Mouse (Mus musculus): ENCODE results near the gene Adcy6.

Adcy6 gene

DNA sequence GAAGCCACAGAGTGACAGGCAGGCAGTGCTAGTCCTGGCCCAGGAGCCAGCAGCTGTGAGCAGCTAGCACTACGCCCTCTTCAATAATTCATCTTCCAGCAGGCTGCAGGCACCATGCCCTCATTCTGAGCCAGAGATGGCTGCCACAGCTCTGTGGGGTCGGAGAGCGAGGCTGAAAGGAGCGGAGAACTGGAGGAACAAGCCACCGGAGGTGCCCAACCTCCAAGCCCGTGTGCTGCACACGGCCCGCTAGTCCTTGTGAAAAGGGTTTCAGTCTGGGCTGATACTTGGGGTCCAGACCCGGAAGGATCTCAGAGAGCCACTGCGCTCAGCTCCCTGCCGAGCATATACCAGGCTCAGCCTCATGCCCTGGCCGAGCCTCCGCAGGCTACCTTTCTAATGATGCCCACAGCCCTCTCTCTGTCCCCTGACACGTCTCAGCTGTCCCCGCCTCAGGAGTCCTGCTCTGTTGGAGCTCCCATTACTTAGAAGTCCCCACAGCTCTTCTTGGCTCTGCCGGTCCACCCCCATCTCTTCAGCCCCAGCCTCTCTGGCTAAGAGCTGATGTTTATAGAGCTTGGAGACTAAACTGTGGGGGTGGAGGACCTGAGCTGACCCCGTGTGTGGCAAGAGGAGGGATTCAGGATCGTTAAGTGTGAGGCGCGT, 18.8 kb upstream of the Adcy6 start:
- intact Hi-C loops (cut with DNase I): no loop called here

GRCm38 (mm10) chr15:98626487-98627212, 16.8 kb upstream of the Adcy6 start:
- intact Hi-C loops (cut with DNase I): no loop called here

DNA sequence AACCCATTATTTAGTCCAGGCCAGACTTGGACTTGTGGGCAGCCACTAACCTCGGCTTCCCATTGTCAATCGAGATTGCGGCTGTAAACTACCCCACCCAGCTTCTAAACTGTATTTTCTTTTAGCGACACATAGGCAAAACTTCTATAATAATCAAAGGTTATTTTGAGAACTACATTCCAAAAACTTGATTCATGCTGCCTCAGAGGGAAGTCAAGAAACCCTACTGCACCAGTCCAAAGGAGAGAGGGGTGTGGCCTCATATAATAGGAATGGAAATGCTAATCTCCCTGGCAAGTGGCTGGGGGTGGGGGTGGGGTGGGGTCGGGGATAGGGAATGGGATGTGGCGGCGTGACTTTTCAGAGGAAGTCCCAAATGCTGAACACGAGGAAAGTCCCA, 16.2 kb upstream of the Adcy6 start:
- intact Hi-C loops (cut with DNase I): no loop called here

DNA sequence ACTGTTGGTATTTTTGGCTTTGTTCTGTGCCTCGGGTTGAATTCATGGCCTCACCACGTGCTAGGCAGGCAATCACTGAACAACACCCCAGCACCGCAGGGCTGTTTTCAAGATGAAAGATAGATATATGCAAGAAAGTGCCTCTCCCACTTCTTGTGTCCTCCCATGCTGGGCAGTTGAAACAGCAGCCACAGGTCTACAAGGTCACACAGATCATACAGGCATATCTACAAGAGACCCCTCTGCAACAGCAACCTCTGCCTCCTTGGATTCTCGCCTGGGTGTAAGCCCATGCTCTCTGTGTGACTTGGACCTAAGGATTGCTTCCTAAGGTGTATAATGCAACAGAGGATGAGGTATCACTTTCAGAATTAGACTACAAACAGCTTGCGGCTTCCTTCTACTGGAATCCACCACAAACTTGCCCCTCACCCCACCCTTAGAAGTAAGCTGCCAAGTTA, 13.5 kb upstream of the Adcy6 start:
- intact Hi-C loops (cut with DNase I): no loop called here

GRCm38 (mm10) chr15:98622721-98623120, 12.8 kb upstream of the Adcy6 start:
- intact Hi-C loops (cut with DNase I): no loop called here

DNA sequence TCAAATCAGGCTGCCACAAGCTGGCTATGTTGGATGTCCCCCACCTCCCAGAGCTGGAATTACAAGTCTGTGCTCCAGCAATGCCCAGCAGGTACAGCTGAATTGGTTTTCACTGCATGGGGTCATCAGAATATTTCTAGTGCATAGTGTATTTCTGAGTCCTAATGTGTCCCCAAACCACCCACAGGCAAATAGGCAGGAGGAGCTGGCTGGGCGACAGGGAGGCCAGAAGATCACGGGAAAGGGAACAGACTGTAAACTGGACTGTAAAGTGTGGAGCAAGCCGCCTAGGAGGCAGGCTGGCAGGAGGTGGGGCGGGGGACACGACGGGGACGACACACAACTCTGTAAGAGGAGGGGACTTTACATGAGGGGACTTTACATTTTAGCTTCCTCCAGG, 12.3 kb upstream of the Adcy6 start:
- intact Hi-C loops (cut with DNase I): no loop called here

DNA sequence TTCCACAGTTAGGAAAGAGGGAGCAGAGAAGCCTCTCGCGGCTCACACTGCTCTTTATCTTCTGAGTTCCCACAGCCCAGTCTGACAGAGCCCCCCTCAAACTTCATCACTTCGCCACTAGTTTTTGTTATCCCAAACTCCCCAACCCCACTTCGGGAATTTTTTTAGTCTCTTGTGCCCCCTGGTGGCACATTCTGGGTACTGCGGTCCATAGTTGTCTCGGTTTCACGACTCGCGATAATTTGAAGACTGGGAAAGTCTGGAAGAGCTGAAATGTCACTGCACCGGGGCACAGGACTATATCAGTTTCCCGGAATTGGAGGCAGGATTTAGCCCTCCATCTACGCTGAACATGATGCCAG, 7.3 kb upstream of the Adcy6 start:
- intact Hi-C loops (cut with DNase I): loop anchor here (2.0 kb wide), 1 partner anchor 36 kb away; no protein-coding TSS in a partner anchor

GRCm38 (mm10) chr15:98616362-98617175, 6.7 kb upstream of the Adcy6 start:
- intact Hi-C loops (cut with DNase I): loop anchor here (2.0 kb wide), 1 partner anchor 36 kb away; no protein-coding TSS in a partner anchor

- intact Hi-C loops (cut with DNase I): loop anchor here (2.0 kb wide), 1 partner anchor 35 kb away; no protein-coding TSS in a partner anchor
Measured at GRCm38 (mm10) chr15:98615751-98616150, 5.9 kb upstream of the Adcy6 start.

DNA sequence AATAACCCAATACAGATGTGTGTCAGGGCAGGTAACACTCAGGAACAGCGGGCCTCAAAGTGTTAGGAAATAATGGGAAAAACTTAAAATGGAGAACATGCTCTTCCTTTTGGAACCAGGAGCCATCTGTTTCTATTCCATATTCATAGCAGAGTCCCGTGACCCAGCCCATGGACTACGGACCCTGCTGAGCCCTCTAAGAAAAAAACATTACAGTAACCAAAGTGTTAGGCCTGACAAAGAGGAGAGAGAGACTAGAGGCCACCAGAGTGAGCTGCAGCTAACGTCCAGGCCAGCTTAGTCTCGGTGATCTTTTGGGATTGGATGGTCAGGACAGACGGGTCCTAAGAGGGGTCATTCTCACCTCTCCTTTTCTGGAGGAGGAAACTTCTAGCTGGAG, 5.1 kb upstream of the Adcy6 start:
- intact Hi-C loops (cut with DNase I): no loop called here

DNA sequence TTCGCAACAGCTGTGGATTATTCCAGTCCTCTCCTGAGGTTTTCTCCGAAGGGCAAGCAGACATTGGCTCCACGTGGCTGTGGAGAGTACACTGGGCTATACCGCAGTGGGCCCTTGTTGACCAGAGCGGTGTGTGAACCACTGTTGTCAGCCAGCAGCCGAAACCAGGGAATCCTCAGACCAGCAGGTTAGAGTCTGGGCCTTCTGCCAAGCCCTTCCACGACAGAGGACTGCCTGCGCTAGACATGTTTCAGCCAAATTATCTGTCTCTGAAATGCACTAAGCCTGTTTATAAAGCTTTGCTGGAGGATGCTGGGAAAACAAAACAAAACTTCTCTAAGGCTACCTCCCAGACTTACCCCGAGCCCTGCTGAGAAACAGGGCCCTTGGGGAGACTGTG, 4.7 kb upstream of the Adcy6 start:
- intact Hi-C loops (cut with DNase I): no loop called here

- intact Hi-C loops (cut with DNase I): no loop called here
Measured at GRCm38 (mm10) chr15:98612229-98612628, 2.4 kb upstream of the Adcy6 start.

- intact Hi-C loops (cut with DNase I): no loop called here
Measured at GRCm38 (mm10) chr15:98610131-98610633, 306 bp upstream of the Adcy6 start.

GRCm38 (mm10) chr15:98608784-98609250, 1.1 kb downstream of the Adcy6 start:
- intact Hi-C loops (cut with DNase I): no loop called here

DNA sequence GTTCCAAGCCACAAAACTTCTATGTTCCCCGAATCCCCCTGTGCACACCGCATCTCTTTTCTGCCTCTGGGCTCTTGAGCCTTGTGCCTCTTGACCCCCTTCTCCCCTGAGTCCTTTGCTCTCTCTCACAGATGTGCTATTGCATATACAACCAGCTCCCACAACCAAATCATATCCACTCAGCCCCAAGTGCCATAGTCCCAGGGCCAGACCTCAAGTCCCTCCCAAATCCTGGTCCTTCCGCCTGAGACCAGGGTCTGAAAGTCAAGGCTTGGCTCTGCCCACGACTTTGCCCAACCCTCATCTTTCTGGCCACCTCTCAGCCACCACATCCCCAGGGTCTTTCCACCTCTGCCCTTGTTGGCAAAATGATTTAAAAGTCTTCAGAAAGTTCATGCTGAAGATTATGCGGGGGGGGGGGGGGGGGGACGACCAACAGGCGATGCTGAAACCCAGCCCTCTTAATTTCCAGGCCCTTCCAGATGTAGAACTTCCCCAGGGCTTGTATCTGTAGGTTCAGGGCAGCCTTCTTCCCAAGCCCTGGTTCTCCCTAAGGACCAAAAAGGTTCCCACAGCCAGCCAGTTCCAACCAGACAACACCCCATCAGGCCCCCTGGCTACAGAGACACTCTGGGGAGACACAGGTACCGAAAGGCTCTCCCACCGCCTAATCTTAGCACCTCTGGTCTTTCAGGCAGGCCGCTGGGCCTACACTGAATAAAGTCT, 1.7 kb downstream of the Adcy6 start:
- intact Hi-C loops (cut with DNase I): no loop called here

DNA sequence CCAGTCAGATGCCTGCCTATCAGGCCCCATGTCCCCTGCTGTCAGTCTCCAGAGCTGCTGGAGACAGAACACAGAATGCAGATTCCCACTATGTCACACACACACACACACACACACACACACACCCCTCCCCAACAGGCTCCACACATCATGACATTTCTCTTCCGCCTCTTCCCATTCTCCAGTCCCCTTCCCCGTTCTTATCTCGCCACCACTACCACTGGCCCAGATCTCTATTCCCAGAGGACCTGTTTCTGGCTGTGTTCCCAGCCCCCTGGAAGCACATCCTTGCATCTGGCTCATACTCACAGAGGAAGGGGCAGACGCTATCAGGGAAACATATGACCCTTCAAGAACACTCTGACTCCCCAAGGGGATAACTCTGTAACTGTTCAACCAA, 2.3 kb downstream of the Adcy6 start:
- intact Hi-C loops (cut with DNase I): no loop called here

- intact Hi-C loops (cut with DNase I): no loop called here
Measured at GRCm38 (mm10) chr15:98606739-98607138, 3.1 kb downstream of the Adcy6 start.

GRCm38 (mm10) chr15:98606051-98606536, 3.8 kb downstream of the Adcy6 start:
- intact Hi-C loops (cut with DNase I): no loop called here

DNA sequence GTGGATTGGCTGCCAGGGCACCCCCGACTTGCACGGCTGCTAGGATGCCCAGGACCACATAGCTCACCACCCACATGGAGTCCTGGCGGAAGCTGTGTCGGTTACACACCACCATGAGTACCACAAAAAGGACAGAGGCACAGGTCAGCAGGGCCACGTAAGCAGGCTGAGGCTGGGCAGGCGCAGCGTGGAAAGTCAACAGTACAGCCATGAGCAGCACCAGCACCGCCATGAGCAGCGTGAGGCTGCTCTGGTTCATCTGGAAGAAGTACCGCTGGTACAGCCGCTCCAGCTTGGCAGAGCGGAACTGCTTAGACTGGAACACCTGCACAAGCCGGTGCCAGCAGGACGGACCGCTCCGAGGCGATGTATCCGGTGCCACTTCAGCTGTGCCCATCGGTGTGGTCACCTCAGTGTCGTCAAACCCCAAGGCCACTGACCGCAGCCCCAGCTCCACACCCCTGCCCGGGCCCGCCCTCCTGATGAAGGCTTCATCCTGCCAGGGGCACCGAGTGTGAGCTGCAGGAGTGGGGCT, 5.8 kb downstream of the Adcy6 start:
- intact Hi-C loops (cut with DNase I): no loop called here

DNA sequence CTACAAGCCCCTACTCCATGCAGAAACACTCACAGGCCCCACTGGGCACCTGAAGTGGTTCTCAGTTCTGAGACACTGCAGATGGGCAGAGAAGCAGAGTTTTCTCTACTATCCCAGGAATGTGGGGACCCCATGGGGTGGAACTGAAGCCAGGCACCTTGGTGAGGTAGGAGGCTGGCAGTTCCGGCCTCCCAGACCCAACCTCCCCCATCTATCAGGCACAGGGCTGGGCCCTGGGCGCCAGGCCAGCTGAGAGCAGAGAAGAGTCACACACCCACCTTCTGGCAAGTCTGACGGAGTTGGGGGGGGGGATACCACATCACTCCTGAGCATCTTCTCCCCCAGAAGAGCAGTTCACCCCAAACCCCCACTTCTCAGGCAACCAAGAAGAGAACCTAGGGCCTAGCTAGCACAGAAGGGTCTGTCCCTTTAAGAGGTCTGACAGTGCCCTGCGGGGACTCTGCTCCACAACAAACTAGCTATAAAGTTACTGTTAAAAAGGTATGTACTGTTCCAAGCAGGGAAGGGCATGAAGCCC, 6.9 kb downstream of the Adcy6 start:
- intact Hi-C loops (cut with DNase I): no loop called here

All from adrenal gland (tissue).